Mouse (Mus musculus) gastrocnemius, adult 8-10 months (tissue): ENCODE results near the gene Armc9. TPM values are rescaled to one million over a fixed set of nuclear protein-coding genes. Genes with fewer than 3 reads are reported as not detected.

Experiments
- DNase-seq, 2 experiments: peaks; one replicate each; pipeline ENCODE4 v3.0.0; 2022; ENCODE audit warnings: low spot score in 2 of 2
- total RNA-seq, 4 experiments: library from RNA; stranded (reverse); gene quantifications; 2 replicates each; pipeline ENCODE4 v1.2.4; 2022

Armc9 gene
- total RNA-seq: 1 to 10 TPM; 1.5 to 2.1 (median 1.8) TPM

DNA sequence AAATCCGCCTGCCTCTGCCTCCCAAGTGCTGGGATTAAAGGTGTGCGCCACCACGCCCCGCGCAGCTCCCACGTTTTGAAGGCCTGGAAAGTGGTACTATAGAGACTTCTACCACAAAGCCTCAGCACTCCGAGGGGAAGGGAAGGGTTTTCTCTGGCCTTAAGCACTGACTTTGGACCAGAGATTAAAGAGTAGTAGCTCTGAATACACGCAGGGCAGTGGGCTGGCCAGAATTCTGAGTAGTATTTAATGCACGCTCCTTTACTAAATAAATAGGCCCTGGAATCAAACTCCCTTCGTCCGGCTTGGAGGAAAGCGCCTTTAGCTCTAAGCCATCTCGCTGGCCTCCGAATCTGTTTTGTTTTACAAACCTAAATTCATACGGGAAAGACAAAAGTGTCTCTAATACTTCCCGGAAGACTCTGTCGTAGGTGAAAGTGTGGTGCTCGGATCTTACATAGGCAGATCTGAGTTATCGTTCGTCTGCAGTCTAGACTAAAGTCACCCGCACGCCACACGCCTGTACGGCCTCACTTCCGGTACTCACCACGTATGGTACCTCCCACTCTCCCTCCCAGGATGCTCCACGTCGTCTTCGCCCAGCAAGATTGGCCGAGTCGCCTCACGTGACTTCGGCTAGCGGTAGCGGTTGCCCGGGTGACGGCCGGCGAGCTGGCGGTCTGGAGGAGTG lies at the start of gene Armc9:
Gene Armc9, plus strand, starts transcription at position 648 of the 691 bp plus-strand sequence.
- peak; percentile 79 to 87 for DNase-seq

DNA sequence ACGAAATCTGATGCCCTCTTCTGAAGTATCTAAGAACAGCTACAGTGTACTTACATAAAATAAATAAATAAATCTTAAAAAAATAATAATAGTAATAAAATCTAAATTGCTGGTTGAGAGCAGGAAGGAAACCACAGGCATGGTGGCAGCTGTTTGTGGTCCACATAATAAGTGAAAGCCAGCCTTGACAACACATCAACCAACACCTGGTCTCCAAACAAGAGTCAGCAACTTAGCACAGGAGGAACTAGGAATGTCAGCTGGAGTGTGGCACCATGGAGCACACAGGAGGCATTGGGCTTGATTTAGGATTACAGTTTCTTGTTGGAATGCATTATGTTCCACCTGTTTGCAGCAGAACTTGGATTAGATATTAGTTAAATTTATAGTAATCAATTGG lies 49.5 kb upstream of the Armc9 start:
- no peak for DNase-seq

DNA sequence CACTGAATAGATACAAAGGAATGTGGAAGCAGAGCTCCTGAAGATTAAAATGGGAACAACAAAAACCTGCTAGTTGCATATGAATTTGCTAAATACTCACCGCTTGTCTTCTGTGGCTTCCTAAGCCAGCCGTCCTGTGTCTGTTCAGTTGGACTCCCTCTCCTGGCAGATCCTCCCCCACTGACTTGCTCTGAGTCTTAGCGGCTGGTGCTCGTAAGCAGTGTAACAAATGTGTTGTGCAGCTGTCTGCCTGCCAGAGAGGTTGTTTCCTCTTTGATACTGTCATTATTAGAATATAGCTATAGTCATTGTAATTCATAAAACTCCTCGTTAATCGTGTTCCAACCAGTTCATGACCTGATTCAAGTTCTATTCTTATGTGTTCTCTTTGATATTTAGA lies 42.8 kb upstream of the Armc9 start, which contains the start of gene Htr2b:
Gene Htr2b, minus strand, starts transcription at position 192 of the 400 bp plus-strand sequence.
- no peak for DNase-seq

DNA sequence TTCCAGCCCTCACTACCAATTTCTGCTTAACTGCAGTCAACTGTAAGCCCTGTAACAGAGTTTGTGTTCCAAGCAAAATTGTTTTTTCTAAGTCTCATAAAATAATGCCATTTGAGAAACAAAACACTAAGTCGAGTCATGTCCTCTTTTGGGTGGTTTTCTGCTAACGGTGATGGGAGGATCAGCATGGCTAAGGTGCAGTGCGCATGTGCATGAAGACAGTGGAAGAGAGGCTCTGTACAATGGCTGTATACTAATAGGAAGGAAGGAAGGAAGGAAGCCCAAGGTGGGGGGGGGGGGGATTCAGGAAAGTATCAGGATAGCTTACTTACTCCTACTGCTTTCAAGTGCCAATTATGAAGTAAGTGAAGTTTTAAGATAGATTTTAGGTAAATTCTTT lies 40.4 kb upstream of the Armc9 start:
- no peak for DNase-seq

DNA sequence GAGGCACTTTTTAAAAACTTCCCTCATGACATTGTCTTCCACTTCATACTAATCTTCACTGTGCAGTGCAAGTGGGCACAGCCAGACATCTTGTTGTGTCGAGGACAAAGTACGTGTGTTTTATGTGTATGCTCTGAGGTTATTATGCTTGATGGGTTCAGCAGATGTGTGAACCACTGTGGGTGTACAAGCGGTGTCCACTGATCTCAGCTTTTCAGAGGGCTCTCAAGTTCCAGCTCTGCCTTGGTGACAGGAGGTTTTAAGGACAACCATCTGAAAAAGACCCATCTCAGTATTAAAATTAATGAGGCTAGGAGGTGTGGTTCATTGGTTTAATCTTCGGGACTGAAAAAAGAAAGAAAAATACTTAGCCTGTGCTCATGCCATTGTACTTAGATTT lies 35.0 kb upstream of the Armc9 start:
- no peak for DNase-seq

DNA sequence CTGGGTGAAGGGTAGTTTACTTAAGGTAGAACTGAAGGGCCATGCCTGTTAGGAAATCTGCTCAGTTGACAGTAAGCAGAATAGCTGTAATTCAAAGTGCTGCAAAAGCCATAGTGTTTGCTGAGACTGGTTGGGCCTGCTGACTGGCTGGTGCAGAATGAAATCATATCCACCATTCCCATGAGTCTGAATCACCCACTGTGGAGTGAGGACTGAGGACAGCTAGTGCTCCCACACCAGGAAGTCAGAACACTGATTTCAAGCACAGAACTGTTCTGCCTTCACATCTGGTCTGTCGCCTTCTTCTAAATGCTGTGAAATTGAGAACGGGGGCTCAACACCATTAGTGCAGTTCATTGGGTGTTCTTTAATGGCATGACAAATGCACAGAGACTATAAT lies 28.5 kb upstream of the Armc9 start:
- no peak for DNase-seq

DNA sequence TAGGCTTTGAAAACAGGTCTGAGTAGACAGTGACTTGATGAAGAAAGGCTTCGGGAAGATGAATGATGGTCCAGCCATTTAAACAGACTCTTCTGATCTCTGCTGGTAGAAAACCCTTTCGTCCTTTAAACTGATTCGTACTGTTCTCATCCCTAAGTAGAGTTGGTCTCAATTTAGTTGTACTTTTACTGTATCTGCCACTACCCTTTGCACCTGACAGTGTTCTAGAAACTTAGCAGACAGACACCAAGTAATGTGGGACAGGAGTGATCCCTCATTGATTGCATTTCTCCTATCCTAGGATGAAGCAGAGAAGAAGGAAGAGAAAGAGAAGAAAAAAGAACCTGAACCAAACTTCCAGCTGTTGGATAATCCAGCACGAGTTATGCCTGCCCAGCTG lies 21.2 kb upstream of the Armc9 start, which contains the start of gene Gm21972:
Gene Gm21972, plus strand, starts transcription at position 301 of the 400 bp plus-strand sequence.
- no peak for DNase-seq

DNA sequence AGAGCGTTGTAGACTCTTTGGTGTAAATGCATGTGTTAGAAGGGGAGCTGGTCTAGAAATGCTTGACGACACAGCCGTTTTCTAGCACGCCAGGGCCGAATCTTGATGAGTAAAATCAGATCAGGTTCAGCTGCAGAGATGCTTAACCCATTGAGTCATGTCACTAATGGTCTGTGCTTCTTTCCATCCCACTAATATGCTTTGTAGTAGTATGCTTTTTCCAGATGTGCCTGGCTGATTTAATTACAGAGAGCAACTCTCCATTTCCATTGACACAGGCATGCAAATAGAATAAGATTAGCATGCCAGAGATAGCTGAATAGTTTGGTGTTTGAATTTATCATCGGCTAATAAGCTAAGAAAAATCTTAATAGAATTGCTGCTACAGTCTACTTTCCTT lies 19.3 kb upstream of the Armc9 start:
- DNase-seq: no peak

DNA sequence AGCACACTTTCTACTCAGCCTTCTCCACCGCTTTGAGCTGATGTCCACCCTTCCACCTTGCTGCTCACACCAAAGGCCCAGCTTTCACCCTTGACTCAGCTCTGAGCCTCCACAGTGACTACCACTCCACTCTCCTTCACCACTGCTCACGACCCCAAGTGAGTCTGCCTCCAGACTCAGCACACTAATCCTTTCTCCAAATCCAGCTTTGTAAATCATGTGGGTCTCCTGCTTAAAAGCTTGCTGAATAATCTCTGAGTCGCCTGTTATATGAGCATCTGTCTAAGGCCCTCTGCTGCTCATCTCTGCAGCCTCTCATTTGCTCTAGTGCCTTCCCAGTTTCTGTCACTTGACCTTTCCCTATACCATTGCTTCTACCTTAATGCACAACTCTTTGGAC lies 13.5 kb upstream of the Armc9 start:
- no peak for DNase-seq

DNA sequence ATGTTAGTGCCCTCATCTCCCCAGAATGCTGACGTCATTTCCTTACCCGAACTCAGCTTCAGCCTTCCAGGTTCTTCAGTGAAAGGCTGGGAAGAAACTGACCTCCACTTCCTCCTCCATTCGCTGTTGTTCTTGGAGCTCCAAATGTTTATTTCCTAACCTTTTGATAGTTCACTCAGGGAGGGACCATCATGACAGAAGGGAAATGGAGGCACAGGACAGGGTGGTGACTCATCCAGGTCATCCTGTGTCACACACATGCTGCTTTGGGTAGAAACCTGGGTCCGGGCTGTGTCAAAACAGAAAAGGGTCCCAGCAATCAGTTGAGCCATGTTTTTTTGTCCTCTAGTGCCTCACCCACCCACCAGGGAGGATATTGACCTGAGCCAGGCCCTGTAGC lies 11.4 kb upstream of the Armc9 start:
- DNase-seq: no peak

DNA sequence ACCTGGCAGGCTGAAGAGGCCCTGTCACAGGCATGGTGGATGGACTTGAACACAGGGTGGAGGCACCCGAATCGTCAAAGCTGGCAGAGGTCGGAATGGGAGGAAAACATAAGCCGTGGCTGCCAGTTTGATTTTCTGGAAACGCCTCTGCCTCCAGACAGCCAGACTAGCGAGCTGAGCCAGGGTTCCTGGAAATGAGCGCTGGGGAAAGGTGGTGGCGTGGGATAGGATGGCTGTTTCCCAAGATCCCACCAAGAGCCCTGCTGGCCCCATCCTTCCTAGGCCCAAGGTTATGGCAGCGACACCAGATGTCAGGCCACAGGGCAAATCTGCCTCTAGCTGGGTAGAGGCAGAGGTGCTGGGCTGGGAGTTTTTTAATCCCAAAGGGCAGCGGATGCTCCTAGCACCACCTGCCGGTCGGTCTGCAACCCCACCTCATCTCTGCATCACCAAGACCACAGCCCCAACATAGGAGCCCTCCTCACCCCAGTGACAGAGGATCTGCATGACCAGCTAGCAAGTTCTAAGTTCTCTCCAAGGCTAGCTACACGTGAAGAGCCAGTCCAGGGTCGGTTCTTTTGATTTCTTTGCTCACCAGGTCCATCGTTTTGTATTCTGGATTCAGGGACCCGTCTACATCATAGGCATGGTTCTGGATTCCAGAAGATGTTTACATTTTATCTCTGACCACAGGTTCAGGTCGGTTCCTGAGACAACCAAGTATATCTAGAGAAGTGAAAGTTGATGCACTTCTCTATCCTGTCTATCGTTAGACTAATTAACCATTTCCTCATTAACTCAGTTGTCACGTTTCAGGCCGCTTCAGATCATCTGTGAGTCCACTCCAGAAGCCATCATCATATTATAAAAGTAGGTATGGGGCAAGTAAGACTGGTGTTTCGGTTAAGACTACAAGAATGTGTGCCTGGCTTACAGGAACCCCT lies 10.3 kb upstream of the Armc9 start:
- no peak for DNase-seq

DNA sequence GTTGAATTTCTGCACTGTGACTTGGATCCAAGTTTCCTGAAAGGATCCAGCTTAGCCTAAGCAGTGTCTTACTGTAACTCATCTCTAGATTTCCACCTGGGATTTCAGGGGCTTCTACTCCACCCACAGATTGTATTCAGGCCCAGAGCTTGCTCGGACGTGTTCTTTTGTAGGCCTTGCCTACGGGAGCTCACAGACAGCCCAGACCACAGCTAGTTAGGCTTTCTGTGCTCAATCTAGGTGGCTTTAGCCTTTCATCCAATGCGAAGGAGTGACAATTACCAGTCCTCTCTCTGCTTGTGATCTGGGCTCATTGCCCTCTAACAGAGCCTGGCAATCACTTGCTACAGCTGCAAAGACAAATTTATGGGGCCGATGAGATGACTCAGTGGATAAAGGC lies 8.3 kb upstream of the Armc9 start:
- no peak for DNase-seq

DNA sequence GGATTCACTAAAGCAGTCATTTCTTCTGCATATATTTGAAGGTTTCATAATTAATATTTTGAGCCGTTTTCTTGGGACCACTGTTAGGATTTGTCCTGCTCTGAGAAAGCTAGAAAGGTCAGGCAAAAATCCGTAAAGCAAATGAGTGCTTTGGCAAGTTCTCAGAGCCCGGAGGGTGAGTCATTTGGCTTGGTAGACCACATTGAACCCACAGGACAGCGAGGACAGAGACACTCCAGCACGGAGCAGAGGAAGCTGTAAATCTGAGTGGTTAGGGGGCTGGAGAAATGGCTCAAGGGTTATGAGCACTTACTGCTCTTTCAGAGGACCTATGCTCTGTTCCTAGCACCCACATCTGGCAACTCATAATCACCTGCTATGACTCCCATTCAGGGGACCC lies 7.0 kb upstream of the Armc9 start:
- no peak for DNase-seq

DNA sequence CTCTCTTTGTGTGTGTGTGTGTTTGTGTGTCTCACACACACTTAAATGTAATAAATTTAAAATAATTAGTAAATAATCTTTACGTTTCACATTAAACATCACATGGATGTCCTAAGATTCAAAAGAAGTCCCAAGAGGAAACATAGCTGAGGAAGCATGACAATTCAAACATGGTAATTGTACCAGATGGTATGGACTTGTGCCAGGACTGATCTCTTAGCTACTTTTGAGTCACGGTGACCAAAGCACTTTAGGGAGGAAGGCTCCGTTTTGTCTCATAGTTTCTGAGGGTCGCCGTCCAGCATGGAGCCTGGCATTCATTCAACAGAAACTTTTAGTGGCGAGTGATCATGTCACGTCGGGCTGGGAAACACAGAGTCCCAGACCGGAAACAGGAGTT lies 6.4 kb upstream of the Armc9 start:
- no peak for DNase-seq

DNA sequence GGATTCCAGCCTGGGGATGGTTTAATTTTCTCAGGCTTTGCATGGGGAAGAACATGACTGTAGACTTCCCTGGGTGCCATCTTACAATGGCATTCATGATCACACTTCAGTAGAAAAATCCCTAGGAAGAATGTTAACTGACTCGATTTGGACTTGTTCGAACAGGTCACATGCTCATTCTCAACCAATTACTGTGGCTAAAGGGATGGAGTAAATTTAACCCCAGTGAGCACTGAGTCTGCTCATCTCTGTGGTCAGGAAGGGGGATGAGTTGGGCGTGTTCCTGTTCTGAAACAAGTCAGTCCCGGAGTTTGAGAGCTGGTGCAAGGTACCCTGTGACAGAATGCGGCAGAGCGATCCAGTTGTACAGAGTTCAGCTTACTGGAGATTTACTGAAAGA lies 3.7 kb upstream of the Armc9 start:
- DNase-seq: no peak

DNA sequence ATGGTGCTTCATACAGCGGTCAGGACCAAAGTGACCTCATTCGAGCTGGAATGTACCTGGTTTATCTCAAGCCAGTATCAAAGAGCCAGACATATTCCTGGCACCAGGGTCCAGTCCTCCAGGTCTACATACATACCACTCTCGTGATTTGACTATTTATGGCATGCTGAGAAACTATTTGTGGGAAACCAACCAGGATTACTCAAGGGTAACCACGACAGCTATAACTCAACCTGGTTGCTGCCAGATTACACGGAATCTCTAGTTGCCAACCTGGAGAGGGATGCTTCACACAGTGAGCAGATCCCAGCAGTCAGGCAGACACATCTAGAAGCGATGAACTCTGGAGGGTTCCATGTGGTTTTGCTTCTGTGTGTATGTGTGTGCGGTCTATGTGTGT lies 3.2 kb upstream of the Armc9 start:
- no peak for DNase-seq

DNA sequence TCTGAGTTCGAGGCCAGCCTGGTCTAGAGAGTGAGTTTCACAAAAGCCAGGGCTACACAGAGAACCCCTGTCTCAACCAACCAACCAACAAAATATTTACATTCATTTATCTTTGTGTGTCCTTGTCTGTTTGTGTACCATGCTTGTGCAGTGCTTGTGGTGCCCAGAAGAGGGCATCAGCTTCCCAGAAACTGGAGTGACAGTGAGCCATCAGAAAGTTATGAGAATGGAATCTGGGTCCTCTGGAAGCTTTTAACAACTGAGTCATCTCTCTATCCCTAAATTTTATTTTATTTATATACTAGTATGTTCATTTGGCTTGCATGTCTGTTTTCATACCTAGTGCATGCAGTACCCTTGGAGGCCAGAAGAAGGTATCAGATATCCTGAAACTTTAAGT lies 2.0 kb upstream of the Armc9 start:
- DNase-seq: no peak

DNA sequence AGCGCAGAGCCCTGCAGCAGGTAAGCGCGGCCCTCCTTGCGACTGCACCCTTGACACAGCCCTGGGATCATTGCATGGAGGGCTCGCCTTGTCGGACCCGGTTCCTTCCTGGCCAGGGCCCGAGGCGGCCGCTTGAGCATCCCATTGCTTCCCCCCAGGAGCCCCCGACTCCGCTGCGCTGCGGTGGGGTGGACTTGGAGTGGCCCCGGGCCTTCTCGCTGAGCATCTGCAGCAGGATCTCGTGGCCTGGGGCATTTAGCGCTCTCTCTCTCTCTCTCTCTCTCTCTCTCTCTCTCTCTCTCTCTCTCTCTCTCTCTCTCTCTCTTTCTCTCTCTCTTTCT lies 214 bp downstream of the Armc9 start:
- DNase-seq: no peak

DNA sequence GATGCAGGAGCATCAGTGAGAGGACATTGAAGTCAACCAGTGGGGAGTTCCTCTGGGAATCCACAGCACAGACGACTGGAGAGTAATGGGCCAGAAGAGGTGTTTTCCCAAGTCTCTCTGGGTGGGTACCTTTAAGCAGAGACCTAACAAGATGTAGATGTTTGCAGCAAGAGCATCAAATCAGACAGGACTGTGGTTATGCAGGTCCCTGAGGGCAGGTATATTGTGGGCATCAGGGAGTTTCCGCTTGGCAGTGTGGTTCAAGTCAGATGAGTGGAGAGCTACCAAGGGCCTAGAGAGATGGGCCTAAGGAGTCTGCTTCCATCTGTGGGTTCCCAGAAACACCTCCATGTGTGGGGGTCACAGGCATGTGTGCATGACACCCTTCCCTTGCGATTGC lies 1.5 kb downstream of the Armc9 start:
- DNase-seq: no peak

DNA sequence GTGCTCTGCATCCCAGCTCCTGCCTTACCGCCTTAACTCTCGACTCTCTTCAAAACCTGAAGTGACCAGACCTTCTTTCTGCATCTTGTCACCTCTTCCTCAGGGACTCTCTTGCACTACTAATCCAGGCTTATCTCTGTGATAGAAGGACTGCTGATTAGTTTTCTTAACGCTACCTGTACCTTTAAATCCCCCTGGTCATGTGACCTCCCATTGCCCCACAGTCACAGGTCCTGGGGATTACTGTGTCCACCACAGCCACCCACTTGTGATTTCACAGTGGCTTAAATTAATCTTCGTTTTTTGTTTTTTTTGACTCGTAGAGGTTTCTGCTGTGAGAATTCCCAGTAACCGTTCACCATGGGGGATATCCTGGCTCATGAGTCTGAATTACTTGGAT lies 2.0 kb downstream of the Armc9 start:
- DNase-seq: no peak

DNA sequence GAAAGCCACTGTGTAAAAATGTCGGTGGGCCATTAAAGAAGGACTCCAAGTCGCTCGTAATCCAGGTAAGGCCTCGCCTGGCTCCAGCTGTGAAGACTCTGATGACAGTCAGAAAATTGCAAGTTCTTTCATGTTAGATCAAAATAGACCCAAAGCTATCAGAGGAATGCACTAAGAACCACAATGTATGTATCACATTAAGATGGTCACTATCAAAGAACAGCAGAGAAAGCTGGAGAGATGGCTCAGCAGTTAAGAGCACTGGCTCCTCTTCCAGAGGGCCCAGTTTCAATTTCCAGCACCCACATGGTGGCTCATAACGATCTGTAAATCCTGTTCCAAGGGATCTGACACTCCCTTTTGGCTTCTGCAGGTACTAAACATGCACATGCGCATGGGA lies 5.5 kb downstream of the Armc9 start:
- no peak for DNase-seq

DNA sequence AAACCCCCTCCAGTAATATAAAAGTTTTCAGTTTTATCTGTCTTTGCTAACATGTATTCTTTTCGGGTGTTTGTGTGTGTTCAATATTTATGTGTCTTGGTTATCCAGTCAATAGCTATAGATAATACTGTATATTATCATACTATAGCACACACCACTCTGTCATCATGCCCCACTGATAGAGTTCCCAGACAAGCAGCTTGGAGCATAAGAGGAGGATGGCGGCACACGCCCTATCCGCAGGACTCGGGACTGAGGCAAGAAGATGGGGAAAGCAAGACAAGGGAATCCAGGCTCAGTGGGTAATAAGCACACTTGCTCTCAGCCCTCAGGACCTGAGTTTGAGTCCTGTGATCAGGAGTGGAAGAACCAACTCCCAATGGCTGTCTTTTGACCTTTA lies 5.9 kb downstream of the Armc9 start:
- no peak for DNase-seq

DNA sequence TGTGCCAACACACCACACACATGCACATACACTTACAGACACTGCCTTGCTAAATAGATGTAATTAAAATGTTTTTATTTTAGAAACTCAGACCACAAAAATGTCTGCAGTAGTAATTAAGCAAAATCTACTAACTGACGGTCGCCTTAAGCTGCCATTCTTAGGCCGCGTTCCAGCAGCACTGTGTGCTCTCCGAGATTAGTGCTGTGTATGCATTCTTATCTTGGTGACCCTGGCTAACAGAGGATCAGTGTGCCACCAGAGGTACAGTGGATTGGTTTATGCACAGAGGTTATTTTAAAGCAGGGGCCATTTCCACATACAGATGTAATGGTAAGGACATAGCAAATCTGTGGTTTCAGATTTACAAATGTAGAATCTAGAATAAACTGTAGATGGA lies 6.5 kb downstream of the Armc9 start:
- DNase-seq: no peak
